Mouse (Mus musculus): ENCODE measurements around the gene Dennd2d. TPM values are rescaled to one million over a fixed set of nuclear protein-coding genes. Genes with fewer than 3 reads are reported as not detected.

The Dennd2d gene
- total and polyA plus RNA-seq, 3 experiments: 4.5 to 8.0 TPM; not detected in 1

DNA sequence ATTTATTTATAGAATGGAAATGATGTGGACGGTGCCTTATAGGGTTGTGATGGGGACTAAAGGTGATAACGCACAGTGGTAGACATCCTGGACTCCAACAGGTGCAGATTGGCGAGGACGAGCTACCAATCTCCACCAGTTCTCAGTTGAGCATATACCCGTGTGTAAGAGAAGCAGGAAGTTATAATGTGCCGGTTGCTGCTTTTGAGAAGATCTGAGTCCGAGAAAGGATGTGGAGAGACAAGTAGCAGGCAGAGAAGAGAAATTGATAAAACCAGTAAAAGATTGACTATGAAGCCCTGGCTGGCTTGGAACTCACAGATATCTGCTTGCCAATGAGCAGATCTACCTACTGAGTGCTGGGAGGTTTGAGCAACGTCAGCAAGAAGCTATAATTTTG lies 11.0 kb downstream of the Dennd2d start:
- Histone ChIP-seq H3K4me1 (ENCODE audit: control insufficient read depth in 1 of 2, insufficient read depth in 2 of 2, low read length in 2 of 2) (peaks cover 32 to 36% of the 10 kb centered on the region in 2 experiments), H3K27ac (ENCODE audit: control insufficient read depth, low read depth, low read length) (no peak overlapping the region), H3K9ac (ENCODE audit: control insufficient read depth, low read depth, low read length, poor library complexity, severe bottlenecking) (no peak overlapping the region), H3K9me3 (replicated peaks; ENCODE audit: insufficient read depth, low read length) (no peaks in the 10 kb centered on the region), H3K27me3 (ENCODE audit: control insufficient read depth in 1 of 2, insufficient read depth in 2 of 2, low read length in 2 of 2) (no peaks in the 10 kb centered on the region), H3K4me3 (ENCODE audit: control insufficient read depth in 1 of 2, insufficient read depth in 1 of 2, low read depth in 2 of 2, low read length in 2 of 2) (no peak overlapping the region), H3K36me3 (ENCODE audit: control insufficient read depth in 1 of 2, insufficient read depth in 2 of 2, low read length in 2 of 2) (peaks cover 0 to 42% of the 10 kb centered on the region in 2 experiments), H3K79me2 (ENCODE audit: control insufficient read depth, insufficient read depth, low read length, poor library complexity) (no peaks in the 10 kb centered on the region)
- DNase-seq (ENCODE audit: low read depth, low spot score): no peak
- TF ChIP-seq ETS1 (IDR thresholded peaks at IDR 0.05; ENCODE audit: low read depth, low read length) (no peak), E2F4 (IDR thresholded peaks at IDR 0.05; ENCODE audit: borderline replicate concordance, low read depth, low read length) (no peak), UBTF (IDR thresholded peaks at IDR 0.05; ENCODE audit: borderline replicate concordance, insufficient read depth, low read depth, low read length) (no peak), POLR2AphosphoS2 (IDR thresholded peaks at IDR 0.05; ENCODE audit: low read length) (no peak), MAX (IDR thresholded peaks at IDR 0.05; ENCODE audit: low read length) (no peak), TAL1 (IDR thresholded peaks at IDR 0.05; ENCODE audit: low read length) (no peak), MYC (IDR thresholded peaks at IDR 0.05; ENCODE audit: low read depth, low read length) (no peak), BHLHE40 (IDR thresholded peaks at IDR 0.05; ENCODE audit: borderline replicate concordance, low read depth, low read length) (no peak), ELF1 (IDR thresholded peaks at IDR 0.05; ENCODE audit: low read depth, low read length) (no peak), KAT2A (conservative IDR thresholded peaks at IDR 0.05; ENCODE audit: low read depth, low read length) (no peak), HCFC1 (IDR thresholded peaks at IDR 0.05; ENCODE audit: low read depth, low read length) (no peak), POLR2AphosphoS5 (IDR thresholded peaks at IDR 0.05; ENCODE audit: borderline replicate concordance, low read depth, low read length) (no peak), POLR2A (IDR thresholded peaks at IDR 0.05; ENCODE audit: control insufficient read depth in 1 of 2, insufficient read depth in 1 of 2, low read depth in 1 of 2, low read length in 2 of 2, poor library complexity in 1 of 2) (no peak), JUND (IDR thresholded peaks at IDR 0.05; ENCODE audit: low read depth, low read length) (no peak), MEF2A (IDR thresholded peaks at IDR 0.05; ENCODE audit: extremely low read depth, insufficient replicate concordance, low read depth, low read length, poor library complexity, severe bottlenecking) (no peak), USF2 (IDR thresholded peaks at IDR 0.05; ENCODE audit: borderline replicate concordance in 1 of 2, insufficient read depth in 1 of 2, low read depth in 1 of 2, low read length in 2 of 2) (no peak), CHD2 (IDR thresholded peaks at IDR 0.05; ENCODE audit: low read length) (no peak), SIN3A (IDR thresholded peaks at IDR 0.05; ENCODE audit: low read length) (no peak), MXI1 (IDR thresholded peaks at IDR 0.05; ENCODE audit: low read depth, low read length) (no peak), USF1 (IDR thresholded peaks at IDR 0.05; ENCODE audit: low read depth, low read length) (no peak)

DNA sequence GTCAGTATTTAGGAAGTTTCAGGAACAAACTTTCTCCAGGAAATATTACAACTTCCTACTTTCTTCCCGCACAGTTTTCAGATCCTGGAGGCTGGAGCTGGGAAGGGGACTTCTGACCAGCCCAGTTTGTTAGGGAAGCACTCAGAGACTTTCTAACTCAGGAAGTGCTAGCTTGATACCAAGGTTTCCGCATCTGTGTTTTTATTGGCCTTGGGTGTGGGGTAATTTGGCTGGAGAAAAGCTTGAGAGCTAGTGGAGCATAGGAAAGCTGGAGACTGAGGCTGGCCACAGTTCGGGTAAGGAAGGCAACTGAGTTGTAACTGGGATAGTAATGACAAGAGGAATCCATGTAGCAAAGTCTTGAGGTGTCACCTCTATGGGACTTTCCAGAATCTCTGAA lies 11.7 kb downstream of the Dennd2d start:
- Histone ChIP-seq H3K27ac (ENCODE audit: control insufficient read depth, low read depth, low read length) (no peak overlapping the region), H3K79me2 (ENCODE audit: control insufficient read depth, insufficient read depth, low read length, poor library complexity) (no peaks in the 10 kb centered on the region), H3K4me1 (ENCODE audit: control insufficient read depth in 1 of 2, insufficient read depth in 2 of 2, low read length in 2 of 2) (peaks cover 32 to 36% of the 10 kb centered on the region in 2 experiments), H3K36me3 (ENCODE audit: control insufficient read depth in 1 of 2, insufficient read depth in 2 of 2, low read length in 2 of 2) (peaks cover 0 to 42% of the 10 kb centered on the region in 2 experiments), H3K9ac (ENCODE audit: control insufficient read depth, low read depth, low read length, poor library complexity, severe bottlenecking) (no peak overlapping the region), H3K9me3 (replicated peaks; ENCODE audit: insufficient read depth, low read length) (no peaks in the 10 kb centered on the region), H3K27me3 (ENCODE audit: control insufficient read depth in 1 of 2, insufficient read depth in 2 of 2, low read length in 2 of 2) (no peaks in the 10 kb centered on the region), H3K4me3 (ENCODE audit: control insufficient read depth in 1 of 2, insufficient read depth in 1 of 2, low read depth in 2 of 2, low read length in 2 of 2) (no peak overlapping the region)
- TF ChIP-seq MAFK (IDR thresholded peaks at IDR 0.05; ENCODE audit: borderline replicate concordance, low read depth, low read length): no peak
- no peak for TF ChIP-seq USF2 (IDR thresholded peaks at IDR 0.05; ENCODE audit: borderline replicate concordance in 1 of 2, insufficient read depth in 1 of 2, low read depth in 1 of 2, low read length in 2 of 2)
- no peak for TF ChIP-seq CHD1 (IDR thresholded peaks at IDR 0.05; ENCODE audit: low read depth, low read length)
- no peak for DNase-seq (ENCODE audit: low read depth, low spot score)
